Mouse (Mus musculus) heart, adult 2 months (tissue): ENCODE results near the gene Olfm1.

Source experiments
- CTCF ChIP-seq: fragments of 200-600 bp; IDR thresholded peaks from 2 replicates; pipeline ENCODE4 v1.8.1; 2022; ENCODE audit warnings: antibody characterized with exemption, mild to moderate bottlenecking, moderate library complexity
- POLR2A ChIP-seq: fragments of 200-500 bp; IDR thresholded peaks from 2 replicates; pipeline ENCODE4 v1.6.1; 2011; ENCODE audit warnings: mild to moderate bottlenecking, low read depth, low read length, control low read depth; ENCODE audit not compliant: insufficient read depth

GRCm38 (mm10) chr2:28208130-28208745 is 15.4 kb downstream of the Olfm1 start:
- TF ChIP-seq CTCF (no peak), POLR2A (no peak)
